Mouse (Mus musculus): ENCODE measurements around the gene Kalrn. TPM values are rescaled to one million over a fixed set of nuclear protein-coding genes. Genes with fewer than 3 reads are reported as not detected.
A peak's percentile ranks its signal among the peaks of the same experiment; 100 is the strongest.

Gene Kalrn
- total and polyA plus RNA-seq, 2 experiments from 2014 or later = 23.6 to 148 TPM

GRCm38 (mm10) chr16:34538679-34539185, 34.6 kb downstream of the Kalrn start:
- peak; percentile 41 for DNase-seq
- Histone ChIP-seq H3K9ac (no peak overlapping the region), H3K4me1 (ENCODE audit: insufficient read depth) (0 out of 2 replicates have a peak, but pooled peaks cover 9% of the 10 kb centered on the region), H3K36me3 (ENCODE audit: insufficient read depth) (no peaks in the 10 kb centered on the region), H3K27me3 (ENCODE audit: insufficient read depth, low read length) (no peaks in the 10 kb centered on the region), H3K4me2 (ENCODE audit: low read depth) (no peak overlapping the region), H3K9me3 (ENCODE audit: low read length) (no peaks in the 10 kb centered on the region), H3K4me3 (ENCODE audit: low read depth, low read length) (no peak overlapping the region), H3K27ac (ENCODE audit: low read depth, low read length) (no peak overlapping the region)
- no peak for TF ChIP-seq CTCF (IDR thresholded peaks at IDR 0.05; ENCODE audit: low read depth)
- peak; percentile 61; the same call in 1 of the 2 replicates for ATAC-seq
- 26% methylated on average over 5 of the region's 5 CpGs for WGBS

GRCm38 (mm10) chr16:34536300-34536699, 37.0 kb downstream of the Kalrn start:
- peak; percentile 26; the same call in 1 of the 2 replicates for ATAC-seq
- WGBS = 42% methylated on average over 6 of the region's 6 CpGs
- TF ChIP-seq CTCF (IDR thresholded peaks at IDR 0.05; ENCODE audit: low read depth) = no peak
- Histone ChIP-seq H3K27ac (ENCODE audit: low read depth, low read length) (no peak overlapping the region), H3K9ac (no peak overlapping the region), H3K27me3 (ENCODE audit: insufficient read depth, low read length) (no peaks in the 10 kb centered on the region), H3K36me3 (ENCODE audit: insufficient read depth) (no peaks in the 10 kb centered on the region), H3K4me2 (ENCODE audit: low read depth) (no peak overlapping the region), H3K9me3 (ENCODE audit: low read length) (no peaks in the 10 kb centered on the region), H3K4me3 (ENCODE audit: low read depth, low read length) (no peak overlapping the region), H3K4me1 (ENCODE audit: insufficient read depth) (0 out of 2 replicates have a peak, but pooled peaks cover 9% of the 10 kb centered on the region)
- peak; percentile 53 for DNase-seq

- H3K4me1 ChIP-seq (ENCODE audit: insufficient read depth) = 0 out of 2 replicates have a peak, but pooled peaks cover 9% of the 10 kb centered on the region
- no peaks in the 10 kb centered on the region for H3K9me3 ChIP-seq (ENCODE audit: low read length)
- no peaks in the 10 kb centered on the region for H3K36me3 ChIP-seq (ENCODE audit: insufficient read depth)
- 43% methylated on average over 7 of the region's 7 CpGs for WGBS
- no peaks in the 10 kb centered on the region for H3K27me3 ChIP-seq (ENCODE audit: insufficient read depth, low read length)
- DNase-seq (no peak), ATAC-seq (peak; percentile 51; the same call in 1 of the 2 replicates)
- H3K4me2 ChIP-seq (ENCODE audit: low read depth) = no peak overlapping the region
- H3K4me3 ChIP-seq (ENCODE audit: low read depth, low read length) = no peak overlapping the region
- TF ChIP-seq CTCF (IDR thresholded peaks at IDR 0.05; ENCODE audit: low read depth) = no peak
- H3K9ac ChIP-seq = no peak overlapping the region
- H3K27ac ChIP-seq (ENCODE audit: low read depth, low read length) = no peak overlapping the region
Measured at GRCm38 (mm10) chr16:34535135-34535534, 38.2 kb downstream of the Kalrn start.

- no peaks in the 10 kb centered on the region for H3K27me3 ChIP-seq (ENCODE audit: insufficient read depth, low read length)
- no peaks in the 10 kb centered on the region for H3K9me3 ChIP-seq (ENCODE audit: low read length)
- TF ChIP-seq CTCF (IDR thresholded peaks at IDR 0.05; ENCODE audit: low read depth) = peak; percentile 71
- H3K4me3 ChIP-seq (ENCODE audit: low read depth, low read length) = no peak overlapping the region
- no peak overlapping the region for H3K4me2 ChIP-seq (ENCODE audit: low read depth)
- no peak for ATAC-seq
- H3K36me3 ChIP-seq (ENCODE audit: insufficient read depth) = no peaks in the 10 kb centered on the region
- DNase-seq = no peak
- no peak overlapping the region for H3K27ac ChIP-seq (ENCODE audit: low read depth, low read length)
- no peak overlapping the region for H3K9ac ChIP-seq
- H3K4me1 ChIP-seq (ENCODE audit: insufficient read depth) = 0 out of 2 replicates have a peak, but pooled peaks cover 9% of the 10 kb centered on the region
- WGBS = 4% methylated on average over 1 of the region's 1 CpGs
Measured at GRCm38 (mm10) chr16:34531506-34531905, 41.8 kb downstream of the Kalrn start.

GRCm38 (mm10) chr16:34530029-34530428, 43.3 kb downstream of the Kalrn start:
- Histone ChIP-seq H3K4me3 (ENCODE audit: low read depth, low read length) (no peak overlapping the region), H3K4me1 (ENCODE audit: insufficient read depth) (peaks cover 5% of the 10 kb centered on the region; the same call in 1 of the 2 replicates), H3K36me3 (ENCODE audit: insufficient read depth) (no peaks in the 10 kb centered on the region), H3K9ac (no peak overlapping the region), H3K27ac (ENCODE audit: low read depth, low read length) (no peak overlapping the region), H3K27me3 (ENCODE audit: insufficient read depth, low read length) (no peaks in the 10 kb centered on the region), H3K4me2 (ENCODE audit: low read depth) (no peak overlapping the region), H3K9me3 (ENCODE audit: low read length) (no peaks in the 10 kb centered on the region)
- WGBS = 91% methylated on average over 5 of the region's 5 CpGs
- peak; percentile 20; the same call in 1 of the 2 replicates for TF ChIP-seq CTCF (IDR thresholded peaks at IDR 0.05; ENCODE audit: low read depth)
- no peak for ATAC-seq
- no peak for DNase-seq

GRCm38 (mm10) chr16:34528234-34528983, 44.9 kb downstream of the Kalrn start:
- H3K9me3 ChIP-seq (ENCODE audit: low read length) = no peaks in the 10 kb centered on the region
- H3K4me2 ChIP-seq (ENCODE audit: low read depth) = no peak overlapping the region
- H3K27me3 ChIP-seq (ENCODE audit: insufficient read depth, low read length) = no peaks in the 10 kb centered on the region
- no peak overlapping the region for H3K27ac ChIP-seq (ENCODE audit: low read depth, low read length)
- no peak overlapping the region for H3K9ac ChIP-seq
- ATAC-seq = no peak
- no peaks in the 10 kb centered on the region for H3K36me3 ChIP-seq (ENCODE audit: insufficient read depth)
- 84% methylated on average over 5 of the region's 5 CpGs for WGBS
- TF ChIP-seq CTCF (IDR thresholded peaks at IDR 0.05; ENCODE audit: low read depth) = no peak
- no peak overlapping the region for H3K4me3 ChIP-seq (ENCODE audit: low read depth, low read length)
- H3K4me1 ChIP-seq (ENCODE audit: insufficient read depth) = peaks cover 6% of the 10 kb centered on the region; the same call in 1 of the 2 replicates
- no peak for DNase-seq

- Histone ChIP-seq H3K4me3 (ENCODE audit: low read depth, low read length) (no peak overlapping the region), H3K36me3 (ENCODE audit: insufficient read depth) (no peaks in the 10 kb centered on the region), H3K27ac (ENCODE audit: low read depth, low read length) (peak overlapping the region; percentile 64; the same call in 1 of the 2 replicates), H3K9ac (no peak overlapping the region), H3K4me2 (ENCODE audit: low read depth) (no peak overlapping the region), H3K4me1 (ENCODE audit: insufficient read depth) (peaks cover 6% of the 10 kb centered on the region; the same call in 1 of the 2 replicates), H3K9me3 (ENCODE audit: low read length) (no peaks in the 10 kb centered on the region), H3K27me3 (ENCODE audit: insufficient read depth, low read length) (no peaks in the 10 kb centered on the region)
- no peak for DNase-seq
- no peak for ATAC-seq
- no peak for TF ChIP-seq CTCF (IDR thresholded peaks at IDR 0.05; ENCODE audit: low read depth)
- WGBS = 69% methylated on average over 7 of the region's 7 CpGs
Measured at GRCm38 (mm10) chr16:34526378-34526777, 47.0 kb downstream of the Kalrn start.
